Mouse (Mus musculus) neutrophil, adult 65 days (primary cell): ENCODE measurements around the gene 1700015F17Rik. TPM values are rescaled to one million over a fixed set of nuclear protein-coding genes. Genes with fewer than 3 reads are reported as not detected.

Experiments
- total RNA-seq: library from RNA; stranded (reverse); gene quantifications from 2 replicates; pipeline ENCODE4 v1.2.4, GENCODE M21; 2023

1700015F17Rik gene
- not detected in 2 replicates for total RNA-seq

DNA sequence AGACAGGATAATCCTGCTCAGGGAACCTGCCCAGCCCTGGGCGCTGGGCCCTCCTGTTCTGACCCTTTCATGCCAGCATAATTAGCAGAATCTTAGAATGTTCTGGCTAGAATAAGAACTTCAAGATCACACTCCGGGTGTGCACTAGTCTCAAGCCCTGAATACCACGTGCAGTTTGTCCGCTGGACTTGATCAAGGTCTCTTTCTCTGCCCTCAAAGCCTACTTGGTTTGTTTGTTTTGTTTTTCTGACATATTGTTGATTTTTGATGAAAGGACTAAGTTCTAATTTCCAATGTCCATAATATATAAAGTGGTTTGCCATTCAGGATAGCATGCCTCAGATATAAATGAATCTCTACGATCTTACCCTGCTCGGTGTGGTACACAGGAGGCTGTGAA, at the start of gene 1700015F17Rik:
TSS of gene 1700015F17Rik (minus strand) at position 101 of the 400 bp plus-strand sequence.

DNA sequence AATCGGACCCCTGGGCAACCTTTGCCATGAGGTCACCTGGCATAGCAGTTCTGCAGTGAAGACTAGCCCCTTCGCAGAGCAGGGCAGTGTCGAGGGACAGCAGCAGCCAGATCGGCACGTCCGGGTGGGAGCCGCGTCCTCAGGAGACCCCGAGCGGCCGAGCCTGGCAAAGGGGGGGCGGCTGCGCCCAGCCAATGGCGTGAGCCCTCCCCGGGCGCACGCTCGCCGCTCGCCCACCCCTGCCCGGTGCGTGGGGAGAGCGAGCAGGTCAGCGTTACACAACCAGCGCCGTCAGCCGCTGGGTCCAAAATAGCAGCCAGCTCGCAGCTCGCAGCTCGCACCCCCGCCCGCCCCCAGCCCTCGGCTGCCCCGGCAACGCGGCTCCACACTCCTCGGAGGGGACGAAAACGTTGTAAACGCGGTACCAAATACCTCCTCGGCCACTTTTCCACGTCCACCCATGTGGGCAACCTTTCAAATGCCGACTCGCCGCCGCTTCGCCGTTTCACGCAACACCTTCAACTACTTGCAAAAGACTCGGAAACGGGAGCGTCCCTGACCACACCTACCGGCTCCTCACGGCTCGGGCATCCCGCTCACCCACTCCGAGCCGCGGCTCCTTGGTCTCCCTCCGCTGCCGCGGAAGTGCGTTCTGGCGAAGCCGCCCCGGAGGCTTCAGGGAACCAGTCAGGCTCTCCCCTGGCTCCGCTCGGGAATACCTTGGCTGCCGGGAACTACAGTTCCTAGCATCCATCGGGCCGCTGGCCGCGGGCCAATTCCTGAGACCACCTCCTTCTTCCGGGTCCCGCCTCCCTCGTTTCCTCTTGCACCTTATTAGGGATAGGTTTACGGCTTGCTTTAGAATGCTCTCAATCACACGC, 35.5 kb upstream of the 1700015F17Rik start, which contains the start of gene Cldn12:
TSS of gene Cldn12 (minus strand) at position 763 of the 881 bp plus-strand sequence.

DNA sequence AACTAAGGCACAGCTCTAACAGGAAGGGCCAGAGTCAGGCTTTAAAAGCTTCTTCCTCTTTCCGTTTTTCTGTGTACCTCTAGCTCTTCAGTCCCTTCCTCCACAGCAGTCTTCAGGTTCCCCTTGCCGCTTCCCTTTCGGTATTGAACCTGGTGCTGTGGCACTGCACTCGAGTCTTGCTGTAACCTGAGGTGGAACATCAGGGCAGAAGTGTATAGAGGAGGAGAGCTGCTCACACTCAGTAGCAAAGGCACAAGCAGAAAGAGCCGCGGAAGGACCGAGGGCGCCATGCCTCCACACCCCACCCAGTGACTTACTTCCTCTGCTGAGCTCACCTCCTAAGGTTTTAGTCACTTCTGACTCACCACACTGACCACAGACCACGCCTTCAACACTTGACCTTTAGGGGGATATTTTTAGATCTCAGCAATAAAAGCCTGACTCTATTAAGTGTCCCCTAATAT, 58.9 kb downstream of the 1700015F17Rik start, which contains the start of gene Cdk14:
TSS of gene Cdk14 (minus strand) at position 321 of the 464 bp plus-strand sequence.

Other genes starting within 250 kb of the 1700015F17Rik start
- gene Cdk14, start 58.8 kb downstream of the 1700015F17Rik start, total RNA-seq: 3.2 and 4.5 TPM in 2 replicates
- 2.4 and 3.3 TPM in 2 replicates for gene Cldn12, start 35.8 kb upstream of the 1700015F17Rik start, total RNA-seq
- 9.4 and 9.6 TPM in 2 replicates for gene Gtpbp10, start 80.4 kb upstream of the 1700015F17Rik start, total RNA-seq
- not detected in 2 replicates for gene Gm8773, start 94.7 kb upstream of the 1700015F17Rik start, total RNA-seq
- gene Cfap69, start 185.1 kb upstream of the 1700015F17Rik start, total RNA-seq: not detected in 2 replicates
- gene Steap2, start 215.4 kb upstream of the 1700015F17Rik start, total RNA-seq: not detected in 2 replicates